Mouse (Mus musculus): ENCODE results near the gene Stum.

- TF ChIP-seq CTCF (IDR thresholded peaks at IDR 0.05; ENCODE audit: insufficient read depth, low read length) (no peak), POLR2A (IDR thresholded peaks at IDR 0.05; ENCODE audit: borderline replicate concordance, extremely low read depth, low read depth, low read length) (no peak)
Observed at GRCm38 (mm10) chr1:180385308-180385707, 98.0 kb downstream of the Stum start.
